Mouse (Mus musculus) gastrocnemius, adult 2 months (tissue): ENCODE results near the gene Fam135a. TPM values are rescaled to one million over a fixed set of nuclear protein-coding genes. Genes with fewer than 3 reads are reported as not detected.

Experiments used
- DNase-seq: peaks from one replicate; pipeline ENCODE4 v3.0.0; 2022
- H3K27ac ChIP-seq: fragments of 200-600 bp; 2 replicates; pipeline ENCODE4 v1.8.1; 2022; ENCODE audit warnings: mild to moderate bottlenecking
- H3K4me3 ChIP-seq: fragments of 200-600 bp; 2 replicates; pipeline ENCODE4 v1.8.1; 2022; ENCODE audit warnings: mild to moderate bottlenecking, moderate library complexity
- CTCF ChIP-seq: fragments of 200-600 bp; IDR thresholded peaks from 2 replicates; pipeline ENCODE4 v1.8.1; 2022; ENCODE audit warnings: antibody characterized with exemption, mild to moderate bottlenecking, moderate library complexity
- intact Hi-C: fragments of 180-260 bp; cut with DNase I; formaldehyde crosslinking; loops from one replicate; pipeline ENCODE4 v1.15.1; 2025
- total RNA-seq, 2 experiments: library from RNA; stranded (reverse); gene quantifications; 2 replicates each; pipeline ENCODE4 v1.2.3; 2021

Fam135a gene
- total RNA-seq, 2 experiments from 2014 or later, result 18.4 to 19.9 TPM

DNA sequence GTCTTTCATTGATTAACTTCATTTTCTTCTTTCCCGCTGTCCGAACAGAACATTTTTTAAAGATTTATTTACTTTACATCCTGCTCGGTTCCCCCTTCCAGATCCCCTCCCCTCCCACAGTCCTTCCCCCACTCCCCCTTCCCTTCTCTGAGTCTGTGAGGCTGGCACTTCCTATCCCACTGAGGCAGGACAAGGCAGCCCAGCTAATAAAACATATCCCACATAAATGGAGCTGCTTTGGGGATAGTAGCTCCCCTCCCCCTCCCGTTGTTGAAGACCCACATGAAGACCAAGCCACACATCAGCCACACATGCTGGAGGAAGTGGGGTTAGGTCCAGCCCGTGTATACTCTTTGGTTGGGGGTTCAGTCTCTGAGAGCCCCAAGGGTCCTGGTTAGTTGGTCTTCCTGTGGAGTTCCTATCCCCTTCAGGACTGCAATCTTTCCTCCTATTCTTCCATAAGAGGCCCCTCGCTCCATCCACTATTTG, 773 bp upstream of the Fam135a start:
- TF ChIP-seq CTCF, result no peak
- DNase-seq, result no peak
- Histone ChIP-seq H3K4me3 (peak overlapping the region; percentile 80), H3K27ac (peak overlapping the region; percentile 86)
- intact Hi-C loops, result loop anchor here (5.0 kb wide), 1 partner anchor 179 kb away; the partner anchor contains the start of gene Smap1

DNA sequence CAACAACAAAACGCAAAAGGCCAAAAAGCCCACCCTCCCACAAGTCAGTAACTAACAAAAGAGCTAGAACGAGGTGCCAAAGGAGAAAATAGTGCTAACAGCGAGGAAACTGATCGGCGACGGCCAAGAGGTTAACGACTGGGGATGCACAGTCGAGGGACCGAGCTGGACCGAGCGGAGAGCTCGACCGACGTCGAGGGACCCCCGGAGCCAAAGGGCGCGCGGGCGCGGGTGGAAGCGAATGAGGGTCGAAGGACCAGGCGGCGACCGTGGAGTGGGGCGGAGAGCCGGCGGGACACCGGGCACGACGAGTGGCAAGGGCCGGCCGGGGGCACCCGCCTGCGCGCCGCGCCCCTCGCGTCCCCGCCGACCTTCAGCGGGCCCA, 608 bp downstream of the Fam135a start:
- no peak for DNase-seq
- intact Hi-C loops, result no loop called here

DNA sequence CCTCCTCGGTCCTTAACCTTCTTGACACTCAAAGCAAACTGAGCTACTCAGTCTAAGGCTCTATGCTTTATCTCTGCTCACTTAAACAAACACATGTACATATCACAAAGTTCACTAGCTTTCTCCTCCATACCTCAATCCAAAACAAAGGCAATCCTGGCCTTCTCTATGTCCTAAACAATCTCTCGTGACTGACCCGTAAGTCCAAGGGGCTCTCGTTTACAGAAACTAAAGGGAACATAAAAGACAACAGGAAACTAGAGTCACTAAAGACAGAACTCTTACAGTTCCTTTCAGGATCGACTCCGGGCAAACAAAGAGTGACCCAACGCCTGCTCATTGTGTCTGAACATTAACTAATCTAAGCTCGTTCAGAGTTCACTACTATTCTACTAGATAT, 2.6 kb downstream of the Fam135a start:
- DNase-seq, result no peak
- H3K4me3 ChIP-seq, result no peak overlapping the region
- intact Hi-C loops, result no loop called here
- H3K27ac ChIP-seq, result no peak overlapping the region
- TF ChIP-seq CTCF, result no peak

More for the DNA sequence above, 608 bp downstream of the Fam135a start:
- peak overlapping the region; percentile 80 for H3K4me3 ChIP-seq
- H3K27ac ChIP-seq, result peak overlapping the region; percentile 86
- no peak for TF ChIP-seq CTCF

DNA sequence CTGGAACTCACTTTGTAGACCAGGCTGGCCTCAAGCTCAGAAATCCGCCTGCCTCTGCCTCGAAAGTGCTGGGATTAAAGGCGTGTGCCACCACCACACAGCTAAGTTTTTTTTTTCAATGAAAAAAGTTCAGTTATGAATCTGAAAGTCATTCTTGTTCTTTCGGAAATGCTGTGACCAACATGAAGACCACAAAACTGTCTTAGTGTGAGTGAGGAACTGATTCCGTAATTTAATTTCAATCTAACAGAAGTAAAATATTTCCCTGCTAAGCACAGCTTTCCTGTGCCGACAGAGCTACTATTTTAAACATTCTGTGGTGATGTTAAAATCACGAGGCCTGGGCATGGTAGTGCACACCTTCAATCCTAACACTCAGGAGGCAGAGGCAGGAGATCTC, 7.7 kb downstream of the Fam135a start:
- no peak for TF ChIP-seq CTCF
- no peak overlapping the region for H3K4me3 ChIP-seq
- intact Hi-C loops, result no loop called here
- no peak overlapping the region for H3K27ac ChIP-seq
- no peak for DNase-seq

DNA sequence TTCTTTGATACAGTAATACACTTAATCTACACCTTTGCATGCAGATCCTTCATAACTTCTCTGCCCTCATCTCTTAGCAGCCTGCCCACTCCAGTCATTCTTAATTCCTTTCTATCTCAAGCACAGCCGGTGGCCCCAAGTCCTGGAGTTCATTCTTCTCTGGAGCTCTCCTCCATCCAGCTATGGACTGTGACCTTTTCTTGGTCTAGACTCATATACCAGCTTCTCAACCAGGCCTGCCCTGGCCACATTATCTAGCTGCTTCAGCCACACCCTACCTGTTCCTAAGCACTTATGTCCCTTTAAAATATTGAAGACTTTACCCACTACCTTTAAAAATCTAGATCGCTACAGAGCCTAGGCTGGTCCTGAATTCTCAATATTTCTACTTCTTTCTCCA, 9.5 kb downstream of the Fam135a start:
- Histone ChIP-seq H3K4me3 (no peak overlapping the region), H3K27ac (no peak overlapping the region)
- no peak for DNase-seq
- intact Hi-C loops, result no loop called here
- no peak for TF ChIP-seq CTCF

DNA sequence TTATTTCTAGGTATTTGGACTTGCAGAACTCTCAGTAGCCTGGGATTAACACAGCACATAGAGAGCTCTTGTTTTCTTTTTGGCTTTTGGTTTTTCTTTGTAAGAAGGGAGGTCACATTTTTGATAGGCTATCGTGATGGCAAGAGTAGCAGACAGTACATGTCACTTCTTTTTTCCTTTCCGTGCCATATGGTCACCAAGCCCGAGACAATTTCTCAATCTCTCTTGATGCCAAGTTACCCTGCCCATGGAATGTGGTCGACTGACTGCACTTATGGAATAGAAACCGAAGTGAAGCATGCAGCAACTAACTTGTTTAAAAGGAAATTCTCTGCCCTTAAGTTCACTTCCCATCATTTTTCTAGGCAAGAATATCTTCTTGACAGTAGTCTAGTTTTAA, 10.0 kb downstream of the Fam135a start:
- intact Hi-C loops, result no loop called here
- Histone ChIP-seq H3K4me3 (no peak overlapping the region), H3K27ac (no peak overlapping the region)
- no peak for DNase-seq
- TF ChIP-seq CTCF, result no peak

DNA sequence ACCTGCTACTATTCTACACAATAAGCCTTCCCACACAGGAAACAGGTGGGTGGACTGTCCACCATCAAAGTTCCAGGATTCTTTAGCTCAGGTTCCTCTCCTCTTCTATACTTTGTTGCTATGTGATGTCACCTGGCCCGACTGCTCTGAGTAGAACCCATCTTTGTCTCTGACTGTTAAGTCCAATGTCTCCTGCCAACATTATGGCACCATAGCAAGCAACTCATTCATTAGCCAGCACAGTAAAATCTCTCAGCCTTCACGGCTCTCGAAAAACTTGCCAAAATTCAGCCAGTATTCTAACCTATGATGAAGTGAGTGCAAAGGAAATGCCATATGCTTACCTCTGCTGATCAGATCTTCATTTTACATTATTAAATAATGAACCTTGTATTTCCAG, 14.0 kb downstream of the Fam135a start:
- no peak overlapping the region for H3K4me3 ChIP-seq
- intact Hi-C loops, result no loop called here
- TF ChIP-seq CTCF, result no peak
- no peak for DNase-seq
- H3K27ac ChIP-seq, result no peak overlapping the region

DNA sequence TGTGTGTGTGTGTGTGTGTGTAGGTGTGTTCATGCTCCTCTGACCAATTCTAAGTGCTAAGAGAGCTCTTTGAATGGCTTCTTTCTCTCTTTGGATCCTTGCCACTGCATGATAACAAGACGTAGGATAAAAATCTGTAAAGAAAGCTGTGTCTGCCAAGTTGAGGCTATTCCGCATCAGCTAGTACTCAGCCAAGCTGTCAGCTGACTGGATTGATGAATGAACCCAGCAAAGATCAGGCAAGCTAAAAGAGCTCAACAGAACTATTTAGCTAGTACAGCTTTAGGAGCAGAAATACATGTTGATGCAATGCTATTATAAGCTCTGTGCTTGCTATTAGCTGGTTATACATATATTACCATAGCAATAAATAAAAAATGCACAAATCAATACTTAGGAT, 25.7 kb downstream of the Fam135a start:
- Histone ChIP-seq H3K4me3 (no peak overlapping the region), H3K27ac (no peak overlapping the region)
- TF ChIP-seq CTCF, result no peak
- intact Hi-C loops, result no loop called here
- no peak for DNase-seq

DNA sequence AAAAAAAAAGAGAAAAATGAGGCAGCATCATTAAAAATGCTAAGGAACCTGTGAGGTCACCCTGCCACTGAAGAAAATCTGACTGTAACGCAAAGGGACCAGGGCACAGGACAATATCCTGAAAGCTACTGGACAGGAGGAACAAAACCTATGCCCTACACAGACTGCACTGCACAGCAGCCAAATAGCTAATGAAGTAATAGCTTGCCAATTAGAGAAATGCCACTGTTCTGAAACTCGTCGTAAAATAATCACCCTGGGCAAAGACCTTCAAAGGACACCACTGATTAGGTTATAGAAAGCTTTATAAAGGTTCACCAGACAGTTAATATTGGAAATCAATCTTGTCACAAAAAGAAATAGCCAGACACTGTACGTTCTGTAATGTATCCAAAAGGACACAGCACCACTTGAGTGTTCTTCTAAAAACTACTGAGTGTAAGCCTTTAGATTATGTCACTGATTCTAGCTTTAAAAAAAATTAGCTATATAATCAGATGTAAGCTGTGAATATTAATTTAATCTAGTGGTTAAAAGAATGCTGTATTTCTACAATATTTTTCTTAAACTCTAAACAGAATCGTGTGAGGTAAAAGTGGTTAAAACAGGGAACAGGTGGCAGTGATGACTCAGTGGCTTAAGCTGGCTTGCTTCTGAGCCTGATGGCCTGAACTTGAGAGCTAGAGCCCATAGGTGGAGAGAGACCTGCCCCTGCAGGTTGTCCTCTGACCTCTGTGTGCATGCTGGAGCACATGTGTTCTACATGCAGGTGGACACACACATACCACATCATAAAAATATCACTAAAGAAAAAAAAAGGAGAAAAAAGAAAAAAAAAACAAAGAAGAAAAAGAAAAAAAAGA, 26.5 kb downstream of the Fam135a start:
- no peak for DNase-seq
- H3K27ac ChIP-seq, result no peak overlapping the region
- no peak for TF ChIP-seq CTCF
- H3K4me3 ChIP-seq, result no peak overlapping the region
- intact Hi-C loops, result no loop called here

DNA sequence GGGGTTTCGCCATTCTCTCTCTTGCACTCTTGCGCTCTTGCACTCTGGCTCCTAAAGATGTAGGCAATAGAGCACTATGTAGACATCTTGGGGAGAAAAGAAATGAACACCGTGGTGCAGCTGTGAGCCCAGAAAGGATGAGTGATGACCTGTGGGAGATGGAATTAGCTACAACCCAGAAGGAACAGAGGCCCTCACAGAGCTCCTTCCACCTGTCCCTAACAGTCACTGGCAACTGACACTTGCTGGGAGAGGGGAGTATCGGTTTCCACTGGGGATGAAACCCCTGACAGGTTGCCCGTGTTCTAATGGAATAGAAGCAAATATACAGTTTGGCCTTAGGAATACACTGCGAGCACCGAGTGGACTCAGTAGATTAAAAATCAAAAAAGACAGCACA, 31.3 kb downstream of the Fam135a start:
- H3K4me3 ChIP-seq, result no peak overlapping the region
- no peak overlapping the region for H3K27ac ChIP-seq
- DNase-seq, result no peak
- intact Hi-C loops, result no loop called here
- TF ChIP-seq CTCF, result no peak

DNA sequence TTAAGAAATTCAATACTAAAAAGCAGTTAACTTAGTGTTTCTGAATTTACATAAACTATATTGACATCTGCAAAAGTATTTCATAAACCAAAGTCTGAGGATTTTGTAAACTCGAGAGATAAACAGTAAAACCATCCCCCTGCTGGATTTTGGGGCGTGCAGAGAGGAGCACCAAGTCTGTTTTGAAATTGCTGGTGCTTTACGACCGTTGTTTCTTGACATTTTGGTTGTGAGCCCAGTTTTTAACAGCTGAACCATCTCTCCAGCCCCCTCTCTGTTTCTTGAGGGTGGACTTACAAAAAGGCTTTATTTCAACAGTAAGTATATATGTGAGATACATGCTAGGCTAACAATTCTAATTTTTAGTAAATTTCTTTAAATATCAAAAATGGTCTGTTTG, 33.4 kb downstream of the Fam135a start:
- no peak for TF ChIP-seq CTCF
- Histone ChIP-seq H3K27ac (no peak overlapping the region), H3K4me3 (no peak overlapping the region)
- intact Hi-C loops, result no loop called here
- no peak for DNase-seq

DNA sequence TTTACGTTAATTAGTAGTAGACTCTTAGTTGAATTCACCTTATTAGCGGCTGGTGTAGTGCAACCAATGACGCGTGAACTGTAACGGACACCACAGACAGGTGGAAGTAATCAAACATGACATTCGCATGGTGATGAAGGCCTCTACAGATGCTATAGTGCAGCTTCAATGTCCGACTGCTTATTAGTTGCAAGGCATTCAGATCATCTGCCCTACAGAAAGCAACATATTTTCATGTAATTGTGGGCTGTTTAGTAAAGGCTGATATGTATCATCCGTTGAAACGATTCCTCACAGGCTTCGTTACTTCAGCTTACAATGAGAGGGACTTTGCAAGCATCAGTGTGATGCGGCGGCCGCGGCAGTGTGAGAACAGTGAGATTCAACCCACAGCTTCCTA, 44.4 kb downstream of the Fam135a start:
- Histone ChIP-seq H3K27ac (no peak overlapping the region), H3K4me3 (no peak overlapping the region)
- TF ChIP-seq CTCF, result no peak
- intact Hi-C loops, result no loop called here
- no peak for DNase-seq

DNA sequence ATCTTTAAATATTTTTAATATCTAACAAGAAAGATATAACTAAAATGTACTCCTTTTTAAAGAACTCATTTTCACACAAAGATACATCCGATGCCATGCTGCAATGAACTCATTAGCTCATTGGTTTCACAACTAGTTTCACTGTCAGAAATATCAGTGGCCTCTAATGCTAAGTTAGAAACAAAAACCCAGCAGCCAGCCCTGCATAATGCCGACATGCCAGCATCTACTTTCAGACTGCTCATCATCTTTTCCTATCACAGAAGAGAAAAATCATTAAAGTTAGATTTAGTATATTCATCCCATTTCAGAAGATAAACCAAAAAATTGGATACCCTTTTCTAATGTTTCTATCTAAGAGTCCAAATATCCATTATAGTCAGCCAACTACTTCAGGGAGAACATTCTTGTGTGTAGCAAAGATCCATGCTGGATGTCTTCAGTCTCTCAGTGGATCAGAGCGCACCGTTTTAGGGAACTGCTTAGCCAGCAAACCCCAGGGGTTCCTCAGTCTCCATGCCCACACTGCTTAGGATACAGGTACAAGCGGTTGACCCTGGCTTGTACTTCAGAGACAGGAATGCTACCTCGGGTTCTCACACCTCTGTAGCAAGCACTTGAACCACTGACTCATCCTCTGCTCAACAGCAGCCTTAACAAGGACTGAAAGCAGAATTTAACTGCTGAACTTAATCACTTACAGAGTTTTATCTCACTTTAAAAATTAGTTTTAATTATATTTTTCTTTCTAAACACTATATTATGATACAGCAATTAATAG, 53.2 kb downstream of the Fam135a start:
- Histone ChIP-seq H3K4me3 (no peak overlapping the region), H3K27ac (no peak overlapping the region)
- no peak for TF ChIP-seq CTCF
- no peak for DNase-seq
- intact Hi-C loops, result no loop called here

DNA sequence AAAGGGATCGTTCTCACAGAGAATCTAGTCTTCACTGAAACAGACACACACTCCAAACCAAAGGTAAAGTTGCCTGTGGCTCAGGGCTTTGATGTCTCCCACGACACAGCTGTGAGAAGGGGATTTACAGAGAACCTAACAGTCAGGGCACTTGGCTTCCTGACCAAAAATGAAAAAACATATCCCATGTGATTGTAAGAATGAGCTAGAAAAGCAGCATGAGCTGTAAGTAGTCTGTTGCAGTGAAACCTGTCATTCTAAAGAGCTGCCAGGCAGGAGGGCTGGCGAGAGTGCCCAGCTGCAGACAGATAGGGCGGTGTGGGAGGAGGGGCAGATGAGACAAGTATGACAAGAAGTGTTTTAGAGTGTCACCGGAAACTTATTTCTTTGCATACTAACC, 54.5 kb downstream of the Fam135a start:
- no peak for DNase-seq
- H3K4me3 ChIP-seq, result no peak overlapping the region
- intact Hi-C loops, result no loop called here

More for the DNA sequence above, 54.5 kb downstream of the Fam135a start:
- H3K27ac ChIP-seq, result no peak overlapping the region
- TF ChIP-seq CTCF, result no peak
